Mouse (Mus musculus) neutrophil, adult 5-6 weeks (primary cell): ENCODE results near the gene Wfdc10. TPM values are rescaled to one million over a fixed set of nuclear protein-coding genes. Genes with fewer than 3 reads are reported as not detected.

Source experiments
- ATAC-seq: fragments of 151-379, 151-347 bp; 2 replicates; pipeline ENCODE4 v1.8.0; 2017; ENCODE audit warnings: mild to moderate bottlenecking, moderate TSS enrichment; ENCODE audit not compliant: insufficient number of reproducible peaks, poor library complexity, low FRiP score, severe bottlenecking; ENCODE audit errors: extremely low read depth
- total RNA-seq: library from RNA; stranded (forward); fragments of 200-1000 nt; gene quantifications from 2 replicates; pipeline ENCODE4 v1.2.3, GENCODE M21; 2017

The Wfdc10 gene
- total RNA-seq, 1 experiment from 2014 or later, result not detected

DNA sequence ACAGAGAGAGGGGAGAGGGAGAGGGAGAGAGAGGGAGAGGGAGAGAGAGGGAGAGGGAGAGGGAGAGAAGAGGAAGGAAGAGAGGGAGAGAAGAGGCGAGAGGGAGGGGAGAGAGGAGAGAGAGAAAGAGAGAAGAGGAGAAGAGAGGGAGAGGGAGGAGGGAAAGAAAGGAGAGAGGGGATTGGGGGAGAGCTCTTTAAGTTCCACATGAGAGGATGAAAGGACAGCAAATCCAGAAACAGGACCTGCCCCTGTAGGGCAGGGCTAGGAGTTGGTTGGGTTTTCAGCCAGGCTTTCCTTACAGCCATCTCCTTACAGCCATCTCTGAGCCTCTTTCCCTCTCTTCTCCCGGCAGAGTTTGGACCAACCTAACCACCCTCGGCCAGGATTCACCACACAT, 29.0 kb downstream of the Wfdc10 start, which contains the start of gene Wfdc13:
Wfdc13 (plus strand) TSS at position 301 of the 400 bp plus-strand sequence.
- ATAC-seq, result no peak

DNA sequence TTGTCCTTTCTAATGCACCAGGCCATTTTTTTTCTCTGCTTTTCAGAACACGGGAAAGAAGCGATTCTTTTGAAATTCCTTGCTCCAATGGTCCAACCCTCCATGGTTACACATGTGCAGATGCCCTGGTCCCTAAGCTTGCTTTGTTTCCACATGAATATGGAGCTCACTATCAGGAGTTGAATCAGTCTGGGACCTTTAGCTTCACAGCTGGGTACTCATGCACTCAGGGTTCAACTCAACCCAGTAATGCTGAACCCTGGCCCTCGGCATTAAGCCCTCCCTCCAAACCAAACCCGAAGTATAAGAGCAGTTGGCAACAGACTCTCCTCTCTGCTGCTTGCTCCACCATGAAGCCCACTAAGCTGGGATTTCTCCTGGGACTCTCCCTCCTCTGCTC, 42.4 kb downstream of the Wfdc10 start, which contains the start of gene Spint4:
Spint4 (plus strand) TSS at position 301 of the 400 bp plus-strand sequence.
- no peak for ATAC-seq

DNA sequence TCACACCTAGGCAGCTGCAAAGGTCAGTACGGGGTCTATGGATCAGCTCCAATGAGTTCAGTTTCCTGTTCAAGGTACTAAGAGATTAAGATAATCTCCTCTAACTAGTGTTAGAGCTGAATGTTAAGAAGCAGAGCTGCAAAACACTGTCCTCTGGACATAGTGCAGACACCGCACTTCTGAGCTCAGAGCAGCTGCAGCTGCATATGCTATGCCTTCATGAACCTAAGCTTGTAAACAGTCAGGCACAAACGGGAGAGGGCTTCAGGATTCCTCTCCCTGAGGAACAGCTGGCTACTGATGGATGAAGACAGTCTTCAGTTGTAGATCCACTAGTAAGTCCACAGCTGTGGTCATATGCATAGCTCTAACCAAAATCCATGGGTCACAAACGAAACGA, 45.1 kb downstream of the Wfdc10 start:
- no peak for ATAC-seq

DNA sequence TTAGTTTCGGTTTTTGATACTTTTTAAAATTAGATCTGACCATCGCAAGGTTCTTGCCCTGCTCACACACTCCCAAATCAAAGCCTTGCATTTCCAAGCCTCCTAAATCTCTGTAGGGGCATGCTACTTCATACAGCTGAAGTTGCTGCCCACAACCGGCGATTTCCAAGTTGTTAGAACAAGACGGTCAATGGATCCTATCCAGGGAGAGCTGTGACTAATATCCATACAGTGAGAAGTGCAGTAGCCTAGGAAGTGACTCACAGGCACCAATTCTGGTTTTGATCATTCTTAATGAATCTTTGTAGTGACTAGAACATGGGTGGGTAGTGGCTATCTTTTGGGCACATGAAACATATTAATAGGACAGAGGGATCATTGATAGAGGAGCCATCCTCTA, 45.9 kb downstream of the Wfdc10 start:
- no peak for ATAC-seq

DNA sequence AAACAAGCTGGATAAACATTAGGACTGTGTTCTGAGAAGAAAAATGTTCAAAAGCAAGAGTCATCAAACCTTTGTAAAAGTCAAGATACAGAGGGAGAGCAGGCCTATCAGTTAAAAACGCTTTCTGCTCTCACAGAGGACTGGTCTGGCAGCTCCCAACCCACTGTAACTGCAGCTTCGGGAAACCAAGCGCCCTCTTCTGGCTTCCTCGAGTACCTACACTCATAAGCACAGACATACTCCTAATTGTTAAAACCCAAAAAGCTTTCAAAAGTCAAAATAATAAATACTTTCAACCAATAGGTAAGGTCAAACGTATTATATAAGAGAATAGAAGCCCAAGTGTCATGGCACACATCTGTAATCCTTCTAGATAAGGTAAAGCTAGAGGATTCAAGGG, 48.4 kb downstream of the Wfdc10 start:
- ATAC-seq, result no peak

DNA sequence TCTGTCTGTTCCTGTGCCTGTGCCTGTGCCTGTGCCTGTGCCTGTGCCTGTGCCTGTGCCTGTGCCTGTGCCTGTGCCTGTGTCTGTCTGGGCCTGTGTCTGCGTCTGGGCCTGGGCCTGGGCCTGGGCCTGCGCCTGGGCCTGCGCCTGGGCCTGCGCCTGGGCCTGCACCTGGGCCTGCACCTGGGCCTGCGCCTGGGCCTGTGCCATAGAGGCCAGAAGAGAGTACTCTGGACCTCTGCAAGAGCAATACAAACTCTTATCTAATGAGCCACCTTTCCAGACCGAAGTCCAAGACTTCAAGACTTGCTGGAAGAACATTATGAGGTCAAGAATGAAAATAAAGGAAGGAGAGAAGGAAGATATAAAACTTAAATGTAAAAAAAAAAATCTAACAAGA, 49.5 kb downstream of the Wfdc10 start:
- no peak for ATAC-seq

DNA sequence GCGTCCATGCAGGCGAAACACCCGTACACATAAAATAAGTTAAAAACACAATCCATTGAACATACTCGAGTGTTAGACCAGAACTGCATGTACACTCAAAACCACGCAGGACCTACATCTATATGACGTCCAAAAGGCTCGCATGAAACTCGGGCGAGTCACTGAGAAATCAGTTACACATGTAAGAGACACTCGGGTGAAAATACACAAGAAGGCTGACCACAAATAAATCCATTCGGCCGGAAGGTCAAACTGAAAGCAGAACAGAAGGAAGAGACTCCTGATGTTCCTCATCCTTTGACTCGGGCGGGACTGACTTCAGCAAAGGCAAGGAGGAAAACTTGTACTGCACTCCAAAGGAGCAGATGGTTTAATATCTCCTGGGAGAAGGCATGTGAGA, 50.1 kb downstream of the Wfdc10 start:
- ATAC-seq, result no peak

Other genes starting within 250 kb of the Wfdc10 start
- 61.3 and 73.7 TPM in 2 replicates for gene Sdc4, start 212.2 kb upstream of the Wfdc10 start, total RNA-seq
- 26.4 and 33.5 TPM in 2 replicates for gene Sys1, start 199.1 kb upstream of the Wfdc10 start, total RNA-seq
- gene Gm20458, start 195.1 kb upstream of the Wfdc10 start, total RNA-seq, result not detected in 2 replicates
- gene Trp53tg5, start 182.3 kb upstream of the Wfdc10 start, total RNA-seq, result not detected in 2 replicates
- 1.3 and 2.3 TPM in 2 replicates for gene Dbndd2, start 169.9 kb upstream of the Wfdc10 start, total RNA-seq
- gene Pigt, start 158.5 kb upstream of the Wfdc10 start, total RNA-seq, result 26.2 and 29.7 TPM in 2 replicates
- gene Wfdc2, start 93.6 kb upstream of the Wfdc10 start, total RNA-seq, result not detected in 2 replicates
- not detected in 2 replicates for gene Spint3, start 82.6 kb upstream of the Wfdc10 start, total RNA-seq
- not detected in 2 replicates for gene Wfdc6a, start 70.6 kb upstream of the Wfdc10 start, total RNA-seq
- not detected in 2 replicates for gene Eppin, start 62.5 kb upstream of the Wfdc10 start, total RNA-seq
- gene Wfdc6b, start 42.5 kb upstream of the Wfdc10 start, total RNA-seq, result not detected in 2 replicates
- gene Wfdc8, start 42.4 kb upstream of the Wfdc10 start, total RNA-seq, result not detected in 2 replicates
- not detected in 2 replicates for gene Wfdc16, start 17.2 kb upstream of the Wfdc10 start, total RNA-seq
- not detected in 2 replicates for gene Wfdc9, start 537 bp downstream of the Wfdc10 start, total RNA-seq
- not detected in 2 replicates for gene Wfdc11, start 18.0 kb downstream of the Wfdc10 start, total RNA-seq
- not detected in 2 replicates for gene Wfdc13, start 29.1 kb downstream of the Wfdc10 start, total RNA-seq
- not detected in 2 replicates for gene Spint4, start 42.5 kb downstream of the Wfdc10 start, total RNA-seq
- not detected in 2 replicates for gene Spint5, start 59.3 kb downstream of the Wfdc10 start, total RNA-seq
- 0.58 TPM in 1 of 2 replicates, not detected in the other for gene Wfdc3, start 89.9 kb downstream of the Wfdc10 start, total RNA-seq
- gene Dnttip1, start 89.9 kb downstream of the Wfdc10 start, total RNA-seq, result 20.0 and 26.7 TPM in 2 replicates
- gene Ube2c, start 113.9 kb downstream of the Wfdc10 start, total RNA-seq, result 2.8 and 3.7 TPM in 2 replicates
- not detected in 2 replicates for gene Tnnc2, start 123.9 kb downstream of the Wfdc10 start, total RNA-seq
- gene Snx21, start 129.8 kb downstream of the Wfdc10 start, total RNA-seq, result 1.6 and 2.6 TPM in 2 replicates
- 35.4 and 39.3 TPM in 2 replicates for gene Acot8, start 148.8 kb downstream of the Wfdc10 start, total RNA-seq
- gene Zswim3, start 149.1 kb downstream of the Wfdc10 start, total RNA-seq, result 3.8 and 3.9 TPM in 2 replicates
- 1.8 and 2.9 TPM in 2 replicates for gene Zswim1, start 166.6 kb downstream of the Wfdc10 start, total RNA-seq
- not detected in 2 replicates for gene Spata25, start 172.5 kb downstream of the Wfdc10 start, total RNA-seq
- gene Ctsa, start 176.8 kb downstream of the Wfdc10 start, total RNA-seq, result 314 and 340 TPM in 2 replicates
- 1.4 and 4.1 TPM in 2 replicates for gene Neurl2, start 177.4 kb downstream of the Wfdc10 start, total RNA-seq
- 8.0 and 11.2 TPM in 2 replicates for gene Pltp, start 201.7 kb downstream of the Wfdc10 start, total RNA-seq
- 59.3 and 66.9 TPM in 2 replicates for gene Pcif1, start 223.3 kb downstream of the Wfdc10 start, total RNA-seq